Mouse (Mus musculus): ENCODE results near the gene Gm26661.

Gm26661 gene

GRCm38 (mm10) chr14:7821341-7821740 lies 30.0 kb downstream of the Gm26661 start:
- DNase-seq, result no peak

- no peak for DNase-seq
These were observed 31.3 kb downstream of the Gm26661 start for GRCm38 (mm10) chr14:7822693-7823092.

- DNase-seq, result no peak
These were observed 33.4 kb downstream of the Gm26661 start for GRCm38 (mm10) chr14:7824651-7825268.

- DNase-seq, result no peak
These were observed 35.0 kb downstream of the Gm26661 start for GRCm38 (mm10) chr14:7826151-7826937.

- DNase-seq, result no peak
These were observed 37.8 kb downstream of the Gm26661 start for GRCm38 (mm10) chr14:7829181-7829580.

- DNase-seq, result no peak
These were observed 40.5 kb downstream of the Gm26661 start for GRCm38 (mm10) chr14:7831770-7832439.

- no peak for DNase-seq
These were observed 41.0 kb downstream of the Gm26661 start for GRCm38 (mm10) chr14:7832440-7832783.

- no peak for DNase-seq
These were observed 42.1 kb downstream of the Gm26661 start for GRCm38 (mm10) chr14:7833458-7833857.

- DNase-seq, result no peak
These were observed 47.2 kb downstream of the Gm26661 start for GRCm38 (mm10) chr14:7838564-7839089.

GRCm38 (mm10) chr14:7839950-7840514 lies 48.6 kb downstream of the Gm26661 start:
- no peak for DNase-seq

Data from right cerebral cortex, postnatal 25 days (tissue).